Mouse (Mus musculus) midbrain, embryonic 10.5 days (tissue): Measurements from ENCODE around the gene Catsper2. TPM values are rescaled to one million over a fixed set of nuclear protein-coding genes. Genes with fewer than 3 reads are reported as not detected.
"Not testable (repeated sequence)": the region's sequence is repeated elsewhere in the genome, so short reads cannot be mapped to it uniquely, and the experiment has no call there.

Source experiments
- DNase-seq: peaks from one replicate; pipeline ENCODE4 v3.0.0-alpha.2; 2017; ENCODE audit warnings: low spot score
- H3K27ac ChIP-seq: fragments of 300-500 bp; sonication (generic); replicated peaks from 2 replicates; pipeline ENCODE4 v1.5.1; 2016; ENCODE audit warnings: mild to moderate bottlenecking
- H3K27me3 ChIP-seq: fragments of 300-500 bp; sonication (generic); 2 replicates; pipeline ENCODE4 v1.6.1; 2016; ENCODE audit warnings: low read depth, mild to moderate bottlenecking; ENCODE audit not compliant: poor library complexity, severe bottlenecking
- H3K36me3 ChIP-seq: fragments of 300-500 bp; sonication (generic); 2 replicates; pipeline ENCODE4 v1.6.1; 2016; ENCODE audit warnings: mild to moderate bottlenecking, moderate library complexity
- H3K4me1 ChIP-seq: fragments of 300-500 bp; sonication (generic); 2 replicates; pipeline ENCODE4 v1.6.1; 2016
- H3K4me3 ChIP-seq: fragments of 300-500 bp; sonication (generic); 2 replicates; pipeline ENCODE4 v1.5.1; 2016; ENCODE audit warnings: mild to moderate bottlenecking, moderate library complexity
- H3K9me3 ChIP-seq: fragments of 300-500 bp; sonication (generic); replicated peaks from 2 replicates; pipeline ENCODE4 v1.6.1; 2016; ENCODE audit warnings: mild to moderate bottlenecking
- whole genome bisulfite sequencing: fragments of 180-500 bp; shearing (Covaris S2); methylation state at CpG from one replicate; pipeline ENCODE4 v1.1.7; 2016; 5-methylcytosine and 5-hydroxymethylcytosine counted together
- polyA plus RNA-seq: library from polyadenylated mRNA; unstranded; fragments of >200 nt; fragmentation: Nextera tagmentation; extraction: Ambion mirVana; gene quantifications from 2 replicates; pipeline ENCODE4 v1.2.1, GENCODE M21; 2016

Gene Catsper2
- polyA plus RNA-seq, 1 experiment from 2014 or later = 2.7 TPM

DNA sequence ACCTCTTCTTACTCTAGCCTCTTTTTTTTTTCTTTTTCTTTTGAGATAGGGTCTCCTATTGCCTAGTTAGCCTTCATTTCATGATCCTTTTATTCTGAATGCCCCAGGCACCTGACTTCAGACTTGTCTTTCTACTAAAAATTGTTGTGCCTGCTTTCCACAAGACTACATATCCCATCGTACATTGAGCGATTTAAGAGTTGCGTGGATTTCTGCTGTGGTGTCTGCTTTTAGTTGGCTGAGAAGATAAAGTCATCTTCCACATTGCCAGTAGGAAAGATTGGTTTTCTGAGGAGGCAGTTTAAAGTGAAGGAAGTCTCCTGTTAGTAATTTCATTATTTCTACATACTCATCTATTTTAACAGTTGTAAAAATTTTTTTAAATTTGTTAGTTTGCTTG, 2.0 kb upstream of the Catsper2 start:
- Histone ChIP-seq H3K36me3 (peaks cover 48% of the 10 kb centered on the region), H3K4me1 (peaks cover 31% of the 10 kb centered on the region), H3K4me3 (peak overlapping the region; percentile 97), H3K9me3 (no peaks in the 10 kb centered on the region), H3K27ac (no peak overlapping the region), H3K27me3 (no peaks in the 10 kb centered on the region)
- no peak for DNase-seq
- WGBS = 93% methylated on average over 3 of the region's 3 CpGs

DNA sequence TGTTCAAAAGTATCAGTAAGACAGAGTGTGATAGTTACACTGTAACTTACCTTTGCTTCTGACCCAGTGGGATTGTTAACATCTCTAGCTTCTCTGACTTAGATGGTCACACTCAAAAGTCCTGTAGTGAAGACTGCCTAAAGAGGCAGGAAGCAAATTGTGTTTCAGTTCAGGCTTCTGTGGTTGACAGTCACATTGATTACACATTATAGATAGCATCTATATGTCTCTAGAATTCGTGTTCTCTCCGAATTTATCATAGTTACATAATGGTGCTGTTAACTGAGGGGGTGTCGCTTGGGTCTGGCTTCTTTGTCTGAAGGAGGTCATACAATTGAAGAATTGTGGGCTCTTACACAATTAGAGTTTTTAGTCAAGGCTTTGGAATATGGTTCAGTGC, 1.5 kb upstream of the Catsper2 start:
- Histone ChIP-seq H3K36me3 (peaks cover 44% of the 10 kb centered on the region), H3K27ac (no peak overlapping the region), H3K4me1 (peaks cover 31% of the 10 kb centered on the region), H3K4me3 (peak overlapping the region; percentile 97), H3K27me3 (no peaks in the 10 kb centered on the region), H3K9me3 (no peaks in the 10 kb centered on the region)
- DNase-seq = no peak
- whole genome bisulfite sequencing = 76% methylated on average over 3 of the region's 3 CpGs

DNA sequence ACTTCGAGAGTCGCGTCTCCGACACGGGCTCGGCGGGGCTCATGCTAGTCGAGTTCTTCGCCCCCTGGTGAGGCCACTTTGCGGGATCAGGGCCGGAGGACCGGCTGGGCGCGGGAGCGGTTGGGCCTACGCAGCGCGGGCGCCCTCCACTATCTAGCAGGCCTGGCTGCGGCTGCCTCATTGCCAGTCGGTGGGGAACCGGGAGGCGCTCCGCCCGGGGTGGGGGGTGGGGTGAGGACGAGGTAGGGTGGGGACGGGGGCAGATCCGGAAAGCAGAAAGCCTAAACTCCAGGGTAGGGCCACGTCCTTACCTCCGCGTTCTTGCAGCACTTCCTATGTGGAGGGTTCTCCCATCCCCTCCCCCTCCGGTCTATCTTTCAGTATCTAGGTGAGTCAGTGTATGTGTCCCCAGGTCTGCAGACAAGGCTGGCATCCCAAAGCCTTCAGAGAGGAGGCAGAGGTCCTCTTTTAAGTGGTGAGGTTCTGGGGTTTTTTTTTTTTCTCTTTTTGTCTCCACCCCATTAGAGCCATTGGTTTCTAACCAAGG, 620 bp upstream of the Catsper2 start:
- no peak for DNase-seq
- Histone ChIP-seq H3K9me3 (no peaks in the 10 kb centered on the region), H3K27ac (peak overlapping the region; percentile 98)

DNA sequence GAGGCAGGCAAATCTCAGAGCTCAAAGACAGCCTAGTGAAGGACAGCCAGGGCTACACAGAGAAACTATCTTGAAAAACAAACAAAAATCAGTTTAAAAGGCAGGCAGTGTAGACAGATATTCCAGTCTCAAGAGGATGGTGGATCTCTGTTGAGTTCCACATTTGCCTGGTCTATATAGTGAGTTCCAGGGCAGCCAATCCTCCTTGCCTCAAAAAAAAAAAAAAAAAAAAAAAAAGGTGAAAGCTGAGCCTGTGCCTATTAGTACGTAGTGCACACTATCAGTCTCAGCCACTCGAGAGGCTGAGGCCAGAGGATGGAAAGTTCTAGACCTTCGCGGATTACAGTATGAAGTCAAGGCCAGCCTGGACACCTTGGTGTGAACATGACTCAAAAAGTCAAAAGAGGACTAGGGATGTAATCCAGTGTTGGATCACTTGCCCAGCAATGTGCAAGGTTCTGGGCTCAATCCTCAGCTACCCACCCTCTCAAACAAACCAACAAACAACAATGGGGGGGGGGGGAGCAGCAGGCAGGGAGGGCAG, 677 bp downstream of the Catsper2 start:
- Histone ChIP-seq H3K9me3 (no peaks in the 10 kb centered on the region), H3K27ac (peak overlapping the region; percentile 98), H3K4me1 (peaks cover 31% of the 10 kb centered on the region), H3K36me3 (peaks cover 25% of the 10 kb centered on the region), H3K27me3 (no peaks in the 10 kb centered on the region), H3K4me3 (peak overlapping the region; percentile 97)
- DNase-seq = peak; percentile 11
- WGBS = 23% methylated on average over 4 of the region's 4 CpGs

More for the DNA sequence above, 620 bp upstream of the Catsper2 start:
- WGBS = under 1% methylated on average over 32 of the region's 32 CpGs
- H3K4me1 ChIP-seq = peaks cover 31% of the 10 kb centered on the region
- H3K36me3 ChIP-seq = peaks cover 38% of the 10 kb centered on the region
- no peaks in the 10 kb centered on the region for H3K27me3 ChIP-seq
- peak overlapping the region; percentile 97 for H3K4me3 ChIP-seq

DNA sequence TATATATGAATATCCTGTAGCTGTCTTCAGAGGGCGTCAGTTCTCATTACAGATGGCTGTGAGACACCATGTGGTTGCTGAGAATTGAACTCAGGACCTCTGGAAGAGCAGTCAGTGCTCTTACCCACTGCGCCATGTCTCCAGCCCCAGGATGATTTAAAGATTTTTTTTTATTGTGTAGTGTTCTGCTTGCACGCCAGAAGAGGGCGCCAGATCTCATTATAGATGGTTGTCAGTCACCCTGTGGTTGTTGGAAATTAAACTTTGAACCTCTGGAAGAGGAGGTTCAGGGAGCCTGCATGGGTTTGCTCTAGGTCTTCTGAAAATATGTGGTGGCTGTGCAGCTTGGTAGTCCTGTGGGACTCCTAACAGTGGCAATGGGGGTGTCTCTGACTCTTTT, 5.4 kb downstream of the Catsper2 start:
- H3K36me3 ChIP-seq = no peaks in the 10 kb centered on the region
- peak; percentile 34 for DNase-seq
- no peak overlapping the region for H3K27ac ChIP-seq
- no peak overlapping the region for H3K4me3 ChIP-seq
- 36% methylated on average over 4 of the region's 4 CpGs for WGBS
- H3K4me1 ChIP-seq = peaks cover 7% of the 10 kb centered on the region
- H3K27me3 ChIP-seq = no peaks in the 10 kb centered on the region
- H3K9me3 ChIP-seq = no peaks in the 10 kb centered on the region

DNA sequence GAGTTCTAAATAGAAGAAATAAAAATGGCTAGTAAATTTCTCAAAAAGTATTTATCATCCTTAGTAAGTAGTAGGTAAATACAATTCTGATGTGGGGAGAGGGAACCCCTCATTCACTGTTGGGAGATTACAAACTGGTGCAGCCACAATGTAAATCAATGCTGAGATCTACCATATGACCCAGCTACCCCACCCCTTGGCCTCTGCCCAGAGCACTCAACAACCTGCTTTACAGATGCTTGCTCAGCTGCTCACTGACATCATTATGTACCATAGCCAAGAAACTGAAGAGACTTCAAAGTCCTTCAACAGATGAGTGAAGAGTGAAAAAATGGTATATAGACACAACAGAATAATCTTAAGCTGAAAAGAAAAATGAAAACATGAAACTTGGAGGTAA, 10.3 kb downstream of the Catsper2 start:
- no peaks in the 10 kb centered on the region for H3K27me3 ChIP-seq
- H3K4me3 ChIP-seq = no peak overlapping the region
- H3K4me1 ChIP-seq = no peaks in the 10 kb centered on the region
- H3K36me3 ChIP-seq = no peaks in the 10 kb centered on the region
- no peak for DNase-seq
- no peaks in the 10 kb centered on the region for H3K9me3 ChIP-seq
- H3K27ac ChIP-seq = no peak overlapping the region

DNA sequence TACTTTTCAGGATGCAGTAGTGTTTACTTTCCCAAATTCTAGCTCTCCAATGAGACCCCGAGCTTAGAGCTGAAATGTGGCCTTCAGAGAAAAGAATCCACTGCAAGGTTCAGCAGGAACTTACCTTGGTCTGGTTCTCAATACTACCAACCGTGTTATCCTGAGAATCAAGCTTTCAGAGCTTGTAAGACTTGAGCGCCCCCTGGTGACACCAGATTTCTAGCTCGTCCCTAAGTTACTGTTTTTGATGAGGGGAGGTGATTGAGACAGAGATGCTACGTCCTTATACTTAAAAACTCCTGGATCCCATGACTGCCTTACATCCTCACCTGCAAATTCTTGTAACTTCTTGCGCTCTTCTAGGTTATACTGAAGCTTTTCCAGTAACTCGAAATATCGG, 17.0 kb downstream of the Catsper2 start:
- Histone ChIP-seq H3K27ac (no peak overlapping the region), H3K4me3 (no peak overlapping the region), H3K9me3 (no peaks in the 10 kb centered on the region), H3K36me3 (no peaks in the 10 kb centered on the region), H3K27me3 (no peaks in the 10 kb centered on the region), H3K4me1 (no peaks in the 10 kb centered on the region)
- WGBS = 15% methylated on average over 8 of the region's 8 CpGs
- peak; percentile 75 for DNase-seq

DNA sequence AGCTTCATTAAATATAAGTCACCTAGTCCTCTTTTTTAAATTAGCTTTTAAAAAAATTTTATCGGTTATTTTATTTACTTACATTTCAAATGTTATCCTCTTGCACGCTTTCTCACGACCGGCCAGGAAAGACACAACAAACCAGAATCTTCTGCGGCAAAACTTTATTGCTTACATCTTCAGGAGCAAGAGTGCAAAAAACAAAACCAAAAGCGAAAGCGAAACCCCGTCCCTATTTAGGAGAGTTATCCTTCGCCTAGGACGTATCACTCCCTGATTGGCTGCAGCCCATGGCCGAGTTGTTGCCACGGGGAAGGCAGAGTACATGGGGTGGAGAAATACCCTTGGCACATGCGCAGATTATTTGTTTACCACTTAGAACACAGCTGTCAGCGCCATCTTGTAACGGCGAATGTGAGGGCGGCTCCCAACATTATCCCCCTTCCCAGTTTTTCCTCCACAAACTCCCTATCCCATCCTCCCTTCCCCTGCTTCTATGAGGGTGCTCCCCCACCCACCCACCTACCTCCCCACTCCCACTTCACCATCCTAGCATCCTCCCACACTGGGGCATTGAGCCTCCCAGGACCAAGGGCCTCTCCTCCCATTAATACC, 26.5 kb downstream of the Catsper2 start, which contains the start of gene Strc:
Gene Strc (minus strand): TSS at position 208 of the 615 bp plus-strand sequence.
- not testable (repeated sequence) for H3K9me3 ChIP-seq, H3K4me3 ChIP-seq, H3K27ac ChIP-seq, DNase-seq, H3K4me1 ChIP-seq, H3K36me3 ChIP-seq, H3K27me3 ChIP-seq
- 92% methylated on average over 17 of the region's 17 CpGs for WGBS

DNA sequence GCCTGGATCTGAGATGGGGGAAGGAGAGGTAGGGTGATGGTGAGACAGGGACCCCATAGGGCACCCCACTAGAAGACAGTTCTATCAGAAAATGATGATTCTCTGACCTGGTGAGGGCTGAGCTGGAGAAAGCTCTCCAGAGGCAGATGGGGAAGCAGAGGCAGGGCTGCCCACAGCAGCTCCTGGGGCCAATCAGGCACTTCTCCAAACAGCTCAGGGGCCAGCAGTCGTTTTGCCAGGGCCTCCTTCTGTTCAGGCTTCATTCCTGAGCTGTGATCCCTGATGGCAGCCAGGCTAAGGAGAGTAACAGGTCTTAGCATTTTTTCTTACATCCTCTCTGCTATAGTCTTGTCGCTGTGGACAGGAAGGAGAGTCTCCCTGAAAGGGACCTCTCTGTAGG, 38.8 kb downstream of the Catsper2 start:
- no peaks in the 10 kb centered on the region; the same call in 1 of the 2 replicates for H3K4me1 ChIP-seq
- 63% methylated on average over 2 of the region's 2 CpGs for WGBS
- no peak overlapping the region for H3K27ac ChIP-seq
- H3K4me3 ChIP-seq = no peak overlapping the region
- no peaks in the 10 kb centered on the region for H3K9me3 ChIP-seq
- no peaks in the 10 kb centered on the region for H3K27me3 ChIP-seq
- no peak for DNase-seq
- no peaks in the 10 kb centered on the region for H3K36me3 ChIP-seq

DNA sequence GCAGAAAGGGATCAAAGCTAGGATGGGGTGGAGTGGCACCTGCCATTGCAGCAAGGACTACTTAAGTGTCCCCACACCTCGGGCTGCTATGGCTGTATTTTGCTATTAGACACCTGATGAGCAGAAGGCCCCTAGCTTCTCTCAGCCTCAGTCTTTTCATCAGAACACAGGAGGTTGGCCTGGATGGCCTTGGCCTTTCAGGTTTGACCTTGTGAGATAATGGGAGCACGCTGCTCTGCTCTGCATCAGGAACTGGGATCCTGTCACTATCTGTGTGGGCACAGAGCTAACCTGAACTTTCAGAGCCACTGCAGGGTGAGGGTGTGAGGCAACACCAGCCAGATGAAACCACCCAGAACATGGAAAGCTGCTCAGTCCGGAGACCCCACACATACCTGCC, 41.3 kb downstream of the Catsper2 start:
- H3K36me3 ChIP-seq = no peaks in the 10 kb centered on the region
- H3K27ac ChIP-seq = no peak overlapping the region
- WGBS = 72% methylated on average over 3 of the region's 3 CpGs
- H3K27me3 ChIP-seq = no peaks in the 10 kb centered on the region
- H3K4me3 ChIP-seq = no peak overlapping the region
- DNase-seq = no peak
- H3K4me1 ChIP-seq = no peaks in the 10 kb centered on the region; the same call in 1 of the 2 replicates
- H3K9me3 ChIP-seq = no peaks in the 10 kb centered on the region

DNA sequence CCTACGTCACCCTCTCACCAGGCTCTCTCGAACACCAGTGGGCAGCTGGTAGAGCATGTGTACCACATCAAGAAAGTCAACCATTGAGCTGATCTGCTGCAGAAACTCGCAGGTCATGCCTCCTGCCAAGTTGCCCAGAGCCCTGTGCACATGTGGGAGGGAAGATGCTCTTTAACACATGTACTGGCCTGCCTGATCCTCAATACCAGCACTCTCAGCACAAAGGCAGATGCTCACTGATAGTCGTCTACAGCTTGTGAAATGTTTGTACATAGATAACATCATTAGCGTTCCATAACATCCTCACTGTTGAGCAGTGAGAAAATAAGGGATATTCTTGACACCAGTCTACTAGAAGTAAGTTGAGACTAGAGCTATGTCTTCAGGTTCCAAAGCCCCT, 42.7 kb downstream of the Catsper2 start:
- Histone ChIP-seq H3K36me3 (no peaks in the 10 kb centered on the region), H3K27me3 (no peaks in the 10 kb centered on the region)
- WGBS = 88% methylated on average over 5 of the region's 5 CpGs

DNA sequence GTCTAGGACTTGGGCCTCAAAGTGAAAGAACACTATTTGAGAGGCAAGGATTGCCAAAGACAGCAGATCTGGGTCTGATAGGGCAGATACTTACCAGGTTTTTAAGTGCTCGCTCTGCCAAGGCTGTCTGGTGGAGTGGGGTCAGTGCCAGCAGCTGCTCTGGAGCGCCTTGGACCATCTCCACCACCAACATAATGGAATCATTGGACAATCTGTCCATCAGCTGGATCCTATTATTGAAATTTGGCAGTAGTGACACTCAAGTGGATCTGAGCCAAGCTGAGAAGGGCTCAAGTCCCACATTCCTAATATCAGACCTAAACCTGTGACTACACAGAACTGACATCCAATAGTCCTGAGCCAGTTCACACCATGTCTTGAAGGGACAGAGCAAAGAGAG, 44.8 kb downstream of the Catsper2 start:
- no peak for DNase-seq
- Histone ChIP-seq H3K36me3 (no peaks in the 10 kb centered on the region), H3K27ac (no peak overlapping the region), H3K4me1 (no peaks in the 10 kb centered on the region), H3K9me3 (no peaks in the 10 kb centered on the region), H3K4me3 (no peak overlapping the region), H3K27me3 (no peaks in the 10 kb centered on the region)
- WGBS = 89% methylated on average over 2 of the region's 2 CpGs

More for the DNA sequence above, 42.7 kb downstream of the Catsper2 start:
- H3K27ac ChIP-seq = no peak overlapping the region
- no peak overlapping the region for H3K4me3 ChIP-seq
- H3K4me1 ChIP-seq = no peaks in the 10 kb centered on the region
- no peaks in the 10 kb centered on the region for H3K9me3 ChIP-seq
- DNase-seq = no peak

DNA sequence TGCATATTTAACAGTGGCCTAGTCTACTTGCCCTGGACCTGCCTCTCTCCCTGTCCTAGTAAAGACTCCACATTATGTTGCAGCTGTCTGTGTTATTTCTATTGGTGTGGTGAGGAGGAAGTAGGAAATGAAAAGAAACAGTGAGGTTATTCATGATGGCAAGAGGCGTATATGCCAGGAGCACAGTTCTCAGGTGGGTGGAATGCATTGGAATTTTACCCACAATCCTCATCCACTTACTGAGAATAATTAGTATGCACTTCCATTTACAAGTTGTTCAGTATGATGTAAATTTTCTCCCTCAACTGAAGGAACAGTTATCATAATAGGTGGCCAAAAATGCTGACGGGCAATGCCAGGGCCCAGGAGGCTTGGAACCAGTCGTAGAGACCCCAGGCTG, 49.9 kb downstream of the Catsper2 start:
- Histone ChIP-seq H3K9me3 (no peaks in the 10 kb centered on the region), H3K4me3 (no peak overlapping the region), H3K27ac (no peak overlapping the region), H3K36me3 (no peaks in the 10 kb centered on the region), H3K4me1 (peaks cover 9% of the 10 kb centered on the region), H3K27me3 (peaks cover 14% of the 10 kb centered on the region)
- WGBS = 96% methylated on average over 3 of the region's 3 CpGs
- DNase-seq = no peak
